Mouse (Mus musculus): ENCODE measurements around the gene Eif4ebp2. TPM values are rescaled to one million over a fixed set of nuclear protein-coding genes. Genes with fewer than 3 reads are reported as not detected.

The Eif4ebp2 gene
- polyA plus RNA-seq, 1 experiment = 44.4 TPM

- no peak overlapping the region for H3K4me2 ChIP-seq (ENCODE audit: low read depth)
- no peak overlapping the region for H3K4me3 ChIP-seq
- H3K79me2 ChIP-seq (ENCODE audit: control insufficient read depth, insufficient read depth) = no peaks in the 10 kb centered on the region
- TF ChIP-seq MYOD1 (IDR thresholded peaks at IDR 0.05; ENCODE audit: control insufficient read depth in 1 of 3, insufficient read length in 2 of 3, low read depth in 2 of 3) (no peak), POLR2A (IDR thresholded peaks at IDR 0.05; ENCODE audit: insufficient read length, low read depth) (no peak), E2F4 (IDR thresholded peaks at IDR 0.05; ENCODE audit: insufficient read depth) (no peak), TCF3 (IDR thresholded peaks at IDR 0.05; ENCODE audit: insufficient read length, low read depth) (no peak)
- no peaks in the 10 kb centered on the region for H3K27me3 ChIP-seq (ENCODE audit: control insufficient read depth, insufficient read depth, insufficient read length)
- no peak overlapping the region for H3ac ChIP-seq (ENCODE audit: control insufficient read depth, insufficient read length)
- H3K36me3 ChIP-seq (ENCODE audit: control insufficient read depth, insufficient read depth) = no peaks in the 10 kb centered on the region
These were observed 67.3 kb downstream of the Eif4ebp2 start for GRCm38 (mm10) chr10:61385174-61385573.

- Histone ChIP-seq H3K27me3 (ENCODE audit: control insufficient read depth, insufficient read depth, insufficient read length) (no peaks in the 10 kb centered on the region), H3K4me2 (ENCODE audit: low read depth) (peak overlapping the region; percentile 98), H3ac (ENCODE audit: control insufficient read depth, insufficient read length) (peak overlapping the region; percentile 34), H3K4me3 (peak overlapping the region; percentile 62), H3K79me2 (ENCODE audit: control insufficient read depth, insufficient read depth) (no peaks in the 10 kb centered on the region), H3K36me3 (ENCODE audit: control insufficient read depth, insufficient read depth) (no peaks in the 10 kb centered on the region)
- TF ChIP-seq E2F4 (IDR thresholded peaks at IDR 0.05; ENCODE audit: insufficient read depth) (no peak), USF1 (IDR thresholded peaks at IDR 0.05; ENCODE audit: low read depth) (no peak)
These were observed 68.8 kb downstream of the Eif4ebp2 start for GRCm38 (mm10) chr10:61383715-61384047.

GRCm38 (mm10) chr10:61383021-61383714 lies 69.3 kb downstream of the Eif4ebp2 start, which contains the start of gene Pald1:
Pald1 (minus strand) TSS chr10:61383530.
- H3ac ChIP-seq (ENCODE audit: control insufficient read depth, insufficient read length) = peak within 1 kb of the TSS; percentile 34
- TF ChIP-seq TCF12 (IDR thresholded peaks at IDR 0.05; ENCODE audit: insufficient read depth, poor library complexity, severe bottlenecking) (no peak), POLR2A (IDR thresholded peaks at IDR 0.05; ENCODE audit: insufficient read length, low read depth) (peak; percentile 92), MYOG (IDR thresholded peaks at IDR 0.05; ENCODE audit: control insufficient read depth in 1 of 3, insufficient read depth in 1 of 3, insufficient read length in 2 of 3, low read depth in 2 of 3) (peak in 1 of 3 experiments; percentile 27), POLR2AphosphoS2 (IDR thresholded peaks at IDR 0.05; ENCODE audit: insufficient read length, low read depth) (peak; percentile 81)
- no peaks in the 10 kb centered on the region for H3K36me3 ChIP-seq (ENCODE audit: control insufficient read depth, insufficient read depth)
- H3K4me3 ChIP-seq = peak within 1 kb of the TSS; percentile 62
- no peaks in the 10 kb centered on the region for H3K27me3 ChIP-seq (ENCODE audit: control insufficient read depth, insufficient read depth, insufficient read length)
- peak within 1 kb of the TSS; percentile 99 for H3K4me2 ChIP-seq (ENCODE audit: low read depth)
- H3K79me2 ChIP-seq (ENCODE audit: control insufficient read depth, insufficient read depth) = no peaks in the 10 kb centered on the region

GRCm38 (mm10) chr10:61382281-61382731 lies 70.2 kb downstream of the Eif4ebp2 start:
- Histone ChIP-seq H3ac (ENCODE audit: control insufficient read depth, insufficient read length) (peak overlapping the region; percentile 34), H3K4me3 (peak overlapping the region; percentile 62), H3K79me2 (ENCODE audit: control insufficient read depth, insufficient read depth) (no peaks in the 10 kb centered on the region), H3K36me3 (ENCODE audit: control insufficient read depth, insufficient read depth) (no peaks in the 10 kb centered on the region), H3K4me2 (ENCODE audit: low read depth) (peak overlapping the region; percentile 99), H3K27me3 (ENCODE audit: control insufficient read depth, insufficient read depth, insufficient read length) (no peaks in the 10 kb centered on the region)
- no peak for TF ChIP-seq REST (IDR thresholded peaks at IDR 0.05; ENCODE audit: insufficient read depth, insufficient read length)
- 0 out of 2 replicates have a peak, but pooled peaks have one; percentile 14 for TF ChIP-seq CEBPB (IDR thresholded peaks at IDR 0.05; ENCODE audit: insufficient read depth, poor library complexity, severe bottlenecking)
- TF ChIP-seq MAX (IDR thresholded peaks at IDR 0.05; ENCODE audit: low read depth) = no peak
- TF ChIP-seq USF1 (IDR thresholded peaks at IDR 0.05; ENCODE audit: low read depth) = no peak
- TF ChIP-seq POLR2AphosphoS2 (IDR thresholded peaks at IDR 0.05; ENCODE audit: insufficient read length, low read depth) = no peak
- peak in 2 of 3 experiments; percentile 62 to 75 for TF ChIP-seq MYOD1 (IDR thresholded peaks at IDR 0.05; ENCODE audit: control insufficient read depth in 1 of 3, insufficient read length in 2 of 3, low read depth in 2 of 3)
- TF ChIP-seq MYOG (IDR thresholded peaks at IDR 0.05; ENCODE audit: control insufficient read depth in 1 of 3, insufficient read depth in 1 of 3, insufficient read length in 2 of 3, low read depth in 2 of 3) = peak in 2 of 3 experiments; percentile 29 to 72

- no peaks in the 10 kb centered on the region for H3K27me3 ChIP-seq (ENCODE audit: control insufficient read depth, insufficient read depth, insufficient read length)
- H3K4me3 ChIP-seq = peak overlapping the region; percentile 62
- peaks cover 2% of the 10 kb centered on the region for H3K79me2 ChIP-seq (ENCODE audit: control insufficient read depth, insufficient read depth)
- H3K36me3 ChIP-seq (ENCODE audit: control insufficient read depth, insufficient read depth) = no peaks in the 10 kb centered on the region
- TF ChIP-seq POLR2A (IDR thresholded peaks at IDR 0.05; ENCODE audit: insufficient read length, low read depth) (no peak), CEBPB (IDR thresholded peaks at IDR 0.05; ENCODE audit: insufficient read depth, poor library complexity, severe bottlenecking) (no peak)
- H3K4me2 ChIP-seq (ENCODE audit: low read depth) = peak overlapping the region; percentile 99
- no peak overlapping the region for H3ac ChIP-seq (ENCODE audit: control insufficient read depth, insufficient read length)
These were observed 70.6 kb downstream of the Eif4ebp2 start for GRCm38 (mm10) chr10:61381823-61382222.

- H3ac ChIP-seq (ENCODE audit: control insufficient read depth, insufficient read length) = no peak overlapping the region
- TF ChIP-seq POLR2AphosphoS2 (IDR thresholded peaks at IDR 0.05; ENCODE audit: insufficient read length, low read depth) (no peak), TCF12 (IDR thresholded peaks at IDR 0.05; ENCODE audit: insufficient read depth, poor library complexity, severe bottlenecking) (no peak), REST (IDR thresholded peaks at IDR 0.05; ENCODE audit: insufficient read depth, insufficient read length) (no peak), MYOG (IDR thresholded peaks at IDR 0.05; ENCODE audit: control insufficient read depth in 1 of 3, insufficient read depth in 1 of 3, insufficient read length in 2 of 3, low read depth in 2 of 3) (no peak), USF1 (IDR thresholded peaks at IDR 0.05; ENCODE audit: low read depth) (no peak), E2F4 (IDR thresholded peaks at IDR 0.05; ENCODE audit: insufficient read depth) (no peak), TCF3 (IDR thresholded peaks at IDR 0.05; ENCODE audit: insufficient read length, low read depth) (no peak), CEBPB (IDR thresholded peaks at IDR 0.05; ENCODE audit: insufficient read depth, poor library complexity, severe bottlenecking) (no peak), POLR2A (IDR thresholded peaks at IDR 0.05; ENCODE audit: insufficient read length, low read depth) (no peak), SRF (IDR thresholded peaks at IDR 0.05; ENCODE audit: control insufficient read depth, insufficient read length, low read depth) (no peak), MYOD1 (IDR thresholded peaks at IDR 0.05; ENCODE audit: control insufficient read depth in 1 of 3, insufficient read length in 2 of 3, low read depth in 2 of 3) (no peak), MAX (IDR thresholded peaks at IDR 0.05; ENCODE audit: low read depth) (no peak)
- peak overlapping the region; percentile 25 for H3K4me2 ChIP-seq (ENCODE audit: low read depth)
- no peaks in the 10 kb centered on the region for H3K27me3 ChIP-seq (ENCODE audit: control insufficient read depth, insufficient read depth, insufficient read length)
- H3K36me3 ChIP-seq (ENCODE audit: control insufficient read depth, insufficient read depth) = no peaks in the 10 kb centered on the region
- no peak overlapping the region for H3K4me3 ChIP-seq
- H3K79me2 ChIP-seq (ENCODE audit: control insufficient read depth, insufficient read depth) = peaks cover 5% of the 10 kb centered on the region
These were observed 72.3 kb downstream of the Eif4ebp2 start for GRCm38 (mm10) chr10:61380186-61380585.
